Mouse (Mus musculus) ES-Bruce4 (cell line): ENCODE results near the gene Rbm7.

Experiments used
- CTCF ChIP-seq: IDR thresholded peaks from one replicate; pipeline ENCODE4 v1.8.1; 2011; ENCODE audit warnings: low read depth, low read length
- EP300 ChIP-seq: IDR thresholded peaks from 2 replicates; pipeline ENCODE4 v1.6.1; 2011; ENCODE audit warnings: low read depth, low read length; ENCODE audit not compliant: insufficient read depth
- POLR2A ChIP-seq: IDR thresholded peaks from one replicate; pipeline ENCODE4 v1.8.1; 2011; ENCODE audit warnings: low read length; ENCODE audit not compliant: insufficient read depth

- peak; percentile 85 for TF ChIP-seq CTCF
- no peak for TF ChIP-seq POLR2A
- no peak for TF ChIP-seq EP300
Measured at GRCm38 (mm10) chr9:48465671-48466070, 29.4 kb downstream of the Rbm7 start.
